Mouse (Mus musculus): ENCODE results near the gene Sec23b.

GRCm38 (mm10) chr2:144633551-144633950 is 77.5 kb downstream of the Sec23b start:
- TF ChIP-seq GATA1 (IDR thresholded peaks at IDR 0.05; ENCODE audit: borderline replicate concordance, low read length) (no peak), FLI1 (IDR thresholded peaks at IDR 0.05; ENCODE audit: low read length) (no peak)

All from megakaryocyte, embryonic 14.5 days (primary cell).